Mouse (Mus musculus) natural killer cell, adult 2 months (primary cell): ENCODE measurements around the gene Txn2.

Source experiments
- DNase-seq, 2 experiments: peaks; one replicate each; pipeline ENCODE4 v3.0.0; 2022; ENCODE audit warnings: low spot score in 2 of 2

The Txn2 gene

DNA sequence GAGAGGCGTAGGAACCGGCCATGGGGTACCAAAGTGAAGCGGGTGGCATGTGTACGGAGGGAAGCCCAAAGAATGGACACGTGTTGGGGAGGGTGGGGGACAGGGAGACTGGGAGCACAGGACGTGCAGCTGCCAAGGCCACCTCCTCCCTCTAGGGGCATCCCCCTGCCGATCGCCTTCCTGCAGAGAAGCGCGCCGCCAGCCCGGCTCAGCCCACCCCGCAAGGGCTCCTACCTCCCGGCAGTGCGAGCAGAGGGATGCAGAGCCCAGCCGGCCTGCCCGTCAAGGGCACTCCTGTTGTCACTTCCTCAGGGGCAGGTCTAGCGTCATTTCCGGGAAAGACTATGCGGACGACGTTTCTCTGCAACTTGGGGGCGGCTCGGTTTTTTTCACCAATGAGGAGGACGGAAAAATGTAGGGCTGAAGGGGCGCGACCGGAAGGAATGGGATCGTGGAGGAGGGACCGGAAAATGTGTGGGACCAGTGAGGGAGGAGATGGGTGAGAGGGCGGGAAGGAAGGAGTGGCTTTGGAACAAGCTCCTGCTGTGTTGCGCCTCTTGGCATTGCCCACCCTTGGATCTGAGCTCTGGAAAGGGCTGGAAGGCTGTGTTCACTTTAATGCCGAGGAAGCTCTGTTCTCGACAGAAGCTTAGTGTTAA lies at the start of gene Txn2:
Gene Txn2 (minus strand): TSS at position 334 of the 659 bp plus-strand sequence.
- DNase-seq, result peak; percentile 96

DNA sequence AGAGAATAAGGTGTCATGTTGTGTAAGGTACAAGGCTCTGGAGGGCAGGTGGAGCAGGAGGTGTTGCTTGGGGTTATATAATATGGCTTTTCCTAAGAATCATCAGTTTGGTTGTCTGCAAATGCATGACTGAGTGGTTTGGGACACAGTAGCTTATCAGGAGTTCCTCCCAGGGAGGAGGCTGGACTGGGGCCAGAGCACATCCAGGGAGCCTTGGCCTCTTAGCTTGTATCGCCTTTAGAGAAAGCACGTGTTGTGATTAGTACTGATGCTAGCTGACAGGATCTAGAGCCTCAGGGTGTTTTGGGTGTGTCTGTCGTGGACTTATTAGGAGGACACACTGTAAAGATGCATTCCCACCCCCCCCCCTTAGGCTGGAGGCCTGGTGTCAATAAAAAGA lies 48.9 kb upstream of the Txn2 start:
- no peak for DNase-seq

DNA sequence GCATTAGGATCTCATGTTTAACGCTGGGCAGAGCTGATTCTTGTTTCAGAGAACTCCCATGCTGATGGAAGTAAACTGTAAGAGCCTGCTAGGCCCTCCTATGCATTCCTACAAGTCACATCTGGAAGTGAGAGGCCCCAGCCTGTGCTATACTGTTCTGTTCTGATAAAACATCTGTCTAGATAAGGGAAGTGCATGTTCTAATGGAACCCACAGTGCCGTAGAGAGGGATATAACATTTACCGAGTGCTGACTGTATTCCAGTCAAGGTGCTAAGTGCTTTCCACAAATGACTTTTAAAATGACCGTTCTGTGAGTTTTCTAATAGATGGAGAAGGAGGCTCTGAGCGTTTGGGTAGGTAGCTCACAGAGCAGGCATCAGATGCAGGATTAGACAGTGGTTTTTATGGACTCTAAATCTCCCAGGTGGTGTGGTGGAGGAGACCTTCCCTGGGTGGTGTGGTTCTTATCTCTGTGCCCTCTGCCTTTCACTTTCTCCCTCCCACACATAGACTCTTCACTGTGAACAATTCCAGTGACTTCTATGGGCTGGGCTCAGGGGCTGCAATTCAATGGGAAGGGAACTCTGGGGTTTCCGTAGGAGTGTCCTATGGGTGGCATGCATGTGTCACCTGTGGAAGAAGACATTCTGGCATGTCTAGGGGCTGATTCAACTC lies 45.5 kb upstream of the Txn2 start:
- DNase-seq, result no peak

- DNase-seq, result peak; percentile 96 to 97
These were observed 41.9 kb upstream of the Txn2 start, which contains the start of gene Eif3d for GRCm38 (mm10) chr15:77970470-77971292. Gene Eif3d, minus strand, starts transcription at chr15:77970813.

DNA sequence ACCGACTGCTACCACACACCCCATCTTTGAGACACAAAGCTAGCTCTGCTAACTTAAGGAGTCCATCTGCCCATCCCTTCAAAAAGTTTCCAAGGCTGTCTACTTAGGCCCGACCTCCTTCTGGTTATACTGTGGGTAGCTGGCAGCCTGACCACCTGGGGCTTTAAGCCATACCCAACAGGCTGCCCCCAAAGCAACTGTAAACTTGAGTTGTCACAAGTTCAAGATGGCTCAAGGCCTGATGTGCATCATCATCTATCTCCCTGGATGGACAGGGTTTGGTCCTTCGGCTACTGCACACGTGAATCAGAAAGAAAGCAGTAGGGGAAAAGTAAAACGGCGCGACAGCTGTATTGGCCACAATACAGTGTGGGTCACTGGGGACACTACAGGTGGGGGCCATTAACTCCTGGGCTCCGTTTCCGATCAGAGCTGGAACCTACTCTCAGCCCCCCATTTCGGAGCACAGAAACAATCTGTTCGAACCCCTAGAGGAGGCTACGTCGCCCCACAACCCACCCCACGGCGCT lies 41.2 kb upstream of the Txn2 start:
- DNase-seq, result peak in 1 of 2 experiments; percentile 21

DNA sequence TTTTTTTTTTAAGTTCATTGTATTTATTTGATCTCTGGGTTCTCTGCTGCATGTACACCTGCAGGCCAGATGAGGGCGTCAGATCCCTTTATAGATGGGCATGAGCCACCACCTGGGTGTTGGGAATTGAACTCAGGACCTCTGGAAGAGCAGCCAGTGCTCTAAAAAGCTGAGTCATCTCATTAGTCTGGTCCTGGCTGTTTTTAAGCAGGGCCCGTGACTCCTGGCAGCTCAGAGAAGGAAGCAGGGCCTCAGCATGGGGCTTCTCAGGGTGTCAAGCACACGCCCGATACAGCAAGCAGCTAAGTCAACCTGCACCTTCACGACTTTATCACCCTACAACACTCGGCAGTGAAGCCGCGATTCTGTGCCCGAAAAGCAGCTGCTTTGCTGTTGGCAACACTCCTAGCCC lies 36.3 kb upstream of the Txn2 start:
- no peak for DNase-seq

DNA sequence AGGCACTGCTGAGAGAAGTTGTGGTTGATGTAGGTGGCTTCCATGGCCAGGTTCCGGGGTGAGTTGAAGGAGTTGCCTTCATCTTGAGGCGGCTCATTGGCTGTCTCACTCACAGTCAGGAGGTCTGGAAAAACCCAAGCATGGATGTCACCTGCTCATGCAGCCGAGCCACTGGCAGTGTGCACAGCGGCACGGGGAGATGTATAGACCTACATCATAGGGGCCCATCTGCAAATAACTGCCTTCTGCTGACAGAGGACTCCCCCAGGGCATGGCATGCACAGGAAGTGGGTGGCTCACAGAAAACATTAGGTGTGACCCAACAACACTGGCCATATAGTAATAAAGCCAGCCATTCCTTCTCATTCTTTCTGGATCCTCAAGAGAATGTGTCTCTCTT lies 33.6 kb upstream of the Txn2 start:
- DNase-seq, result no peak

DNA sequence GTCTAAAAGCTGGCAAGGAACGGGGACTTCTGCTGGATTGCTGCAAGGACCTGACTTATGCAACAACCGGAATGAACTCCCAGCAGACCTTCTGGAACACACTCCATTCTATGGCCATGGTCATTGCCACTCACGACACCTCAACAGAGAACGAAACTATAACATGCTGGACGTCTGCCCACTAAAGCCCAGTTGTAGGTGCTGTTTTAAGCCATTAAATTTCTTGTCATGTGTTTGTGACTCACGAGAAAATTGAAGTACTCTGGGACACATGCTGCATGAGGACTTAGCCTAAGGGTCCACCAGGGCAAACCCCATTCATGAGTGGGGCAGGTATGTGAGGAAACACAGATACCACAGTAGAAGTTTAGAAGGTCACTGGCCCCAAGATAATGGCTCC lies 31.9 kb upstream of the Txn2 start:
- DNase-seq, result no peak

DNA sequence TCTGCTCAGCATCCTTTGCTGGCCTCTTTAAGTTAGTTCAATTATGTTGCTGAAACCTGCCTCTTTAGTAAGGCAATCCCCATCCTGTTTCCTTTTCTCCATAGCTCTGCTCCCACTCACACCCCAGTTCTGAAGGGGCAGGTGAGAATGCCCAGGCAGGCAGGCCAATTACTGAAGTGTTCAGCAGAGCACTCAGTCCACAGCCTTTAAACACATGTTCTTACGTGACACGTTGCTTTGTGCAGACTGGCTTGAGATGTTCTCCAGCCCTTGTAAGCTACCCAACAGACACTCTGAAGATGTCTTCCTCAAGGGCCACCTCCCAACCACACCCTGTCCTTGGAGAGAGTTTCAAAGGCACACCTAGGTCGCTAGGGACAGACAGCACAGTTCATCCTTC lies 29.3 kb upstream of the Txn2 start:
- no peak for DNase-seq

GRCm38 (mm10) chr15:77957625-77958024 lies 28.8 kb upstream of the Txn2 start:
- DNase-seq, result no peak

- peak; percentile 82 to 92 for DNase-seq
These were observed 27.6 kb upstream of the Txn2 start, which contains the start of gene Foxred2 for GRCm38 (mm10) chr15:77956404-77956901. Gene Foxred2, minus strand, starts transcription at chr15:77956722.

GRCm38 (mm10) chr15:77955440-77956403 lies 26.9 kb upstream of the Txn2 start:
- DNase-seq, result peak in 1 of 2 experiments; percentile 10

GRCm38 (mm10) chr15:77954362-77954761 lies 25.6 kb upstream of the Txn2 start:
- no peak for DNase-seq

GRCm38 (mm10) chr15:77952921-77953320 lies 24.1 kb upstream of the Txn2 start:
- DNase-seq, result no peak

GRCm38 (mm10) chr15:77949061-77949460 lies 20.3 kb upstream of the Txn2 start:
- no peak for DNase-seq

GRCm38 (mm10) chr15:77945711-77946110 lies 16.9 kb upstream of the Txn2 start:
- DNase-seq, result peak; percentile 65 to 79

DNA sequence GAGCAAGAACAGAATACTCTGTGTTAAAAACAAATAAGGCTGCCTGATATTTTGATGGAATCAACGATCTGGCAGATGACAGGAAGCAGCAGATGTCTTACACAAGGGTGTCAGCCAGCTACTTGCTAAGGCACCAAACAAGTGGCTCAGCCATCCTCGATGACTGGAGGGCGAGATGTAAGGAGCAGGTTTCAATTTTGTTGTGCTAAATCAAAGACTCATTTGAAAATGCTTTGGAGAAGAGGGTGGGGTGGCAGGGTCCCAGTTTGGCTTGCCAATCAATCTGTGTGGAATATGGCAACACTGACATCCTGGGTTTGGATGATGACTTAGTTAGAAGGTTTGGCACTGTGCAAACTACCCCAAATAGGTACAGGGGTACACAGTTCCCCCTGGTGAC lies 12.8 kb upstream of the Txn2 start:
- DNase-seq, result no peak

- peak; percentile 16 to 31 for DNase-seq
These were observed 9.7 kb upstream of the Txn2 start for GRCm38 (mm10) chr15:77938516-77938915.

DNA sequence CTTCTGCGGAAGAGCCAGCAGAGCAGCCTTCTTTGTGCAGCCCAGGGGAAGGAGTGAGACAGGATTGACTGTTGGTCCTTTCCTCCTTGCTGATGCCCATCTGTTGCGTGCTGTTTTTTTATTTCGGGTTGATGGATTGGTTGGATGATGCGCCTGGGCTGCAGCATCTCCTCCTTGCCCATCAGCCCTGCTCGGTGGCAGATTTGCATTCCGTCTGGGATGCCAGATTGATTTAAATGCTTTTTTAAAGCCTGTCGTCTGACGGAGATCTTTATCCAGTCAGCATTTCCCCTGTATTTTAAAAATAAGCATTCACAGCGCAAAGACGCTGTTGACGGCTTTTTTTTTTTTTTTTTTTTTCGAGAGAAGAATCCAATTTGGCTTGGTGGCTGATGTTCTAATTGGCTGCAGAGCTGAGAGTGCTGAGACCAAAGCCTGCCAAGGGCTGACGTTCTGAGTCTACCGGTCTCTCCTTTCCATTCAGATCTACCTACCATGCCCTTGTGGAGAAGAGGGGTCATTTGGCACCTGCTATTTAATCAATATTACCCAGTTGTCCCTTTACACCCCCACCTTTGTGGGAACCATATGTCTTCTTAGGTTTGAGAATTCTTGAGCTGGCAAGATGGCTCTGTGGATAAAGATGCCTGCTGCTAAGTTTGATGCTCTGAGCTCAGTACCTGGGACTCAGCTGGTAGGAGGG lies 7.0 kb upstream of the Txn2 start:
- DNase-seq, result no peak

GRCm38 (mm10) chr15:77934968-77935367 lies 6.2 kb upstream of the Txn2 start:
- DNase-seq, result no peak
